Mouse (Mus musculus): ENCODE results near the gene Sh3pxd2a. TPM values are rescaled to one million over a fixed set of nuclear protein-coding genes. Genes with fewer than 3 reads are reported as not detected.
A peak's percentile ranks its signal among the peaks of the same experiment; 100 is the strongest.

The Sh3pxd2a gene
- polyA plus RNA-seq, 1 experiment from 2014 or later, result 2.7 TPM

GRCm38 (mm10) chr19:47245512-47245911 is 218.7 kb downstream of the Sh3pxd2a start:
- 83% methylated on average over 8 of the region's 8 CpGs for WGBS

GRCm38 (mm10) chr19:47242227-47242626 is 222.0 kb downstream of the Sh3pxd2a start:
- H3K4me3 ChIP-seq, result no peak overlapping the region
- 90% methylated on average over 4 of the region's 4 CpGs for WGBS
- no peak for DNase-seq (ENCODE audit: low spot score)
- H3K4me1 ChIP-seq (replicated peaks), result peaks cover 39% of the 10 kb centered on the region
- H3K36me3 ChIP-seq, result no peaks in the 10 kb centered on the region
- H3K27ac ChIP-seq, result no peak overlapping the region
- H3K9me3 ChIP-seq, result no peaks in the 10 kb centered on the region
- H3K27me3 ChIP-seq (ENCODE audit: insufficient read depth, poor library complexity, severe bottlenecking), result peaks cover 8% of the 10 kb centered on the region

More at GRCm38 (mm10) chr19:47245512-47245911, 218.7 kb downstream of the Sh3pxd2a start:
- H3K27ac ChIP-seq, result 0 out of 2 replicates have a peak overlapping the region, but pooled peaks have one; percentile 19
- DNase-seq (ENCODE audit: low spot score), result no peak
- no peak overlapping the region for H3K4me3 ChIP-seq
- H3K27me3 ChIP-seq (ENCODE audit: insufficient read depth, poor library complexity, severe bottlenecking), result peaks cover 2% of the 10 kb centered on the region; the same call in 1 of the 2 replicates
- peaks cover 43% of the 10 kb centered on the region for H3K4me1 ChIP-seq (replicated peaks)
- H3K9me3 ChIP-seq, result no peaks in the 10 kb centered on the region
- H3K36me3 ChIP-seq, result no peaks in the 10 kb centered on the region

- no peak for DNase-seq (ENCODE audit: low spot score)
- H3K4me1 ChIP-seq (replicated peaks), result peaks cover 39% of the 10 kb centered on the region
These were observed 223.2 kb downstream of the Sh3pxd2a start for GRCm38 (mm10) chr19:47240957-47241356.

GRCm38 (mm10) chr19:47240076-47240475 is 224.1 kb downstream of the Sh3pxd2a start:
- H3K27ac ChIP-seq, result peak overlapping the region; percentile 74
- WGBS, result 29% methylated on average over 12 of the region's 12 CpGs
- peak; percentile 66 for DNase-seq (ENCODE audit: low spot score)
- H3K4me3 ChIP-seq, result peak overlapping the region; percentile 47
- no peaks in the 10 kb centered on the region for H3K9me3 ChIP-seq
- no peaks in the 10 kb centered on the region for H3K36me3 ChIP-seq
- peaks cover 35% of the 10 kb centered on the region for H3K4me1 ChIP-seq (replicated peaks)
- peaks cover 10% of the 10 kb centered on the region for H3K27me3 ChIP-seq (ENCODE audit: insufficient read depth, poor library complexity, severe bottlenecking)

More at GRCm38 (mm10) chr19:47240957-47241356, 223.2 kb downstream of the Sh3pxd2a start:
- no peaks in the 10 kb centered on the region for H3K36me3 ChIP-seq
- H3K9me3 ChIP-seq, result no peaks in the 10 kb centered on the region
- H3K4me3 ChIP-seq, result peak overlapping the region; percentile 47
- peaks cover 10% of the 10 kb centered on the region for H3K27me3 ChIP-seq (ENCODE audit: insufficient read depth, poor library complexity, severe bottlenecking)
- 55% methylated on average over 7 of the region's 7 CpGs for WGBS
- no peak overlapping the region for H3K27ac ChIP-seq

- peaks cover 2% of the 10 kb centered on the region; the same call in 1 of the 2 replicates for H3K27me3 ChIP-seq (ENCODE audit: insufficient read depth, poor library complexity, severe bottlenecking)
- H3K4me3 ChIP-seq, result no peak overlapping the region
- no peak overlapping the region for H3K27ac ChIP-seq
- DNase-seq (ENCODE audit: low spot score), result no peak
- 94% methylated on average over 3 of the region's 3 CpGs for WGBS
- H3K9me3 ChIP-seq, result no peaks in the 10 kb centered on the region
- peaks cover 16% of the 10 kb centered on the region for H3K4me1 ChIP-seq (replicated peaks)
- H3K36me3 ChIP-seq, result no peaks in the 10 kb centered on the region
These were observed 231.1 kb downstream of the Sh3pxd2a start for GRCm38 (mm10) chr19:47233087-47233486.

- 84% methylated on average over 5 of the region's 5 CpGs for WGBS
- Histone ChIP-seq H3K36me3 (no peaks in the 10 kb centered on the region), H3K9me3 (no peaks in the 10 kb centered on the region), H3K4me3 (no peak overlapping the region), H3K27me3 (ENCODE audit: insufficient read depth, poor library complexity, severe bottlenecking) (peaks cover 2% of the 10 kb centered on the region; the same call in 1 of the 2 replicates), H3K27ac (no peak overlapping the region), H3K4me1 (replicated peaks) (peaks cover 16% of the 10 kb centered on the region)
- DNase-seq (ENCODE audit: low spot score), result no peak
These were observed 231.9 kb downstream of the Sh3pxd2a start for GRCm38 (mm10) chr19:47232077-47232865.

- Histone ChIP-seq H3K36me3 (no peaks in the 10 kb centered on the region), H3K27ac (0 out of 2 replicates have a peak overlapping the region, but pooled peaks have one; percentile 24), H3K27me3 (ENCODE audit: insufficient read depth, poor library complexity, severe bottlenecking) (peaks cover 2% of the 10 kb centered on the region; the same call in 1 of the 2 replicates), H3K9me3 (no peaks in the 10 kb centered on the region), H3K4me1 (replicated peaks) (peaks cover 16% of the 10 kb centered on the region), H3K4me3 (no peak overlapping the region)
- WGBS, result 88% methylated on average over 6 of the region's 6 CpGs
- no peak for DNase-seq (ENCODE audit: low spot score)
These were observed 232.8 kb downstream of the Sh3pxd2a start for GRCm38 (mm10) chr19:47231389-47231788.

- peaks cover 1% of the 10 kb centered on the region; the same call in 1 of the 2 replicates for H3K27me3 ChIP-seq (ENCODE audit: insufficient read depth, poor library complexity, severe bottlenecking)
- no peak overlapping the region for H3K4me3 ChIP-seq
- no peak for DNase-seq (ENCODE audit: low spot score)
- WGBS, result 87% methylated on average over 8 of the region's 8 CpGs
- H3K27ac ChIP-seq, result no peak overlapping the region
- H3K4me1 ChIP-seq (replicated peaks), result peaks cover 16% of the 10 kb centered on the region
- no peaks in the 10 kb centered on the region for H3K36me3 ChIP-seq
- no peaks in the 10 kb centered on the region for H3K9me3 ChIP-seq
These were observed 233.5 kb downstream of the Sh3pxd2a start for GRCm38 (mm10) chr19:47230682-47231081.

- H3K9me3 ChIP-seq, result no peaks in the 10 kb centered on the region
- 91% methylated on average over 7 of the region's 7 CpGs for WGBS
These were observed 234.1 kb downstream of the Sh3pxd2a start for GRCm38 (mm10) chr19:47230082-47230481.

GRCm38 (mm10) chr19:47229461-47229860 is 234.7 kb downstream of the Sh3pxd2a start:
- Histone ChIP-seq H3K36me3 (no peaks in the 10 kb centered on the region), H3K27ac (no peak overlapping the region), H3K27me3 (ENCODE audit: insufficient read depth, poor library complexity, severe bottlenecking) (peaks cover 4% of the 10 kb centered on the region; the same call in 1 of the 2 replicates), H3K9me3 (no peaks in the 10 kb centered on the region), H3K4me3 (no peak overlapping the region), H3K4me1 (replicated peaks) (peaks cover 16% of the 10 kb centered on the region)
- 79% methylated on average over 5 of the region's 5 CpGs for WGBS
- DNase-seq (ENCODE audit: low spot score), result no peak

More at GRCm38 (mm10) chr19:47230082-47230481, 234.1 kb downstream of the Sh3pxd2a start:
- no peak overlapping the region for H3K27ac ChIP-seq
- H3K27me3 ChIP-seq (ENCODE audit: insufficient read depth, poor library complexity, severe bottlenecking), result peaks cover 4% of the 10 kb centered on the region; the same call in 1 of the 2 replicates
- H3K36me3 ChIP-seq, result no peaks in the 10 kb centered on the region
- no peak for DNase-seq (ENCODE audit: low spot score)
- no peak overlapping the region for H3K4me3 ChIP-seq
- peaks cover 16% of the 10 kb centered on the region for H3K4me1 ChIP-seq (replicated peaks)

GRCm38 (mm10) chr19:47228725-47229252 is 235.4 kb downstream of the Sh3pxd2a start:
- no peaks in the 10 kb centered on the region for H3K36me3 ChIP-seq
- peaks cover 4% of the 10 kb centered on the region; the same call in 1 of the 2 replicates for H3K27me3 ChIP-seq (ENCODE audit: insufficient read depth, poor library complexity, severe bottlenecking)
- H3K4me3 ChIP-seq, result peak overlapping the region; percentile 46
- H3K4me1 ChIP-seq (replicated peaks), result peaks cover 16% of the 10 kb centered on the region
- peak; percentile 63 for DNase-seq (ENCODE audit: low spot score)
- H3K9me3 ChIP-seq, result no peaks in the 10 kb centered on the region
- peak overlapping the region; percentile 75 for H3K27ac ChIP-seq
- 7% methylated on average over 17 of the region's 17 CpGs for WGBS

- no peak for DNase-seq (ENCODE audit: low spot score)
- H3K27ac ChIP-seq, result no peak overlapping the region
- 81% methylated on average over 5 of the region's 5 CpGs for WGBS
- no peak overlapping the region for H3K4me3 ChIP-seq
- no peaks in the 10 kb centered on the region for H3K9me3 ChIP-seq
- H3K27me3 ChIP-seq (ENCODE audit: insufficient read depth, poor library complexity, severe bottlenecking), result peaks cover 4% of the 10 kb centered on the region; the same call in 1 of the 2 replicates
- H3K36me3 ChIP-seq, result no peaks in the 10 kb centered on the region
- H3K4me1 ChIP-seq (replicated peaks), result peaks cover 24% of the 10 kb centered on the region
These were observed 238.4 kb downstream of the Sh3pxd2a start for GRCm38 (mm10) chr19:47225791-47226190.

- no peak overlapping the region for H3K27ac ChIP-seq
- 83% methylated on average over 4 of the region's 4 CpGs for WGBS
These were observed 239.5 kb downstream of the Sh3pxd2a start for GRCm38 (mm10) chr19:47224743-47225142.

More at GRCm38 (mm10) chr19:47224743-47225142, 239.5 kb downstream of the Sh3pxd2a start:
- Histone ChIP-seq H3K9me3 (no peaks in the 10 kb centered on the region), H3K36me3 (no peaks in the 10 kb centered on the region), H3K4me1 (replicated peaks) (peaks cover 24% of the 10 kb centered on the region), H3K4me3 (no peak overlapping the region), H3K27me3 (ENCODE audit: insufficient read depth, poor library complexity, severe bottlenecking) (peaks cover 4% of the 10 kb centered on the region; the same call in 1 of the 2 replicates)
- DNase-seq (ENCODE audit: low spot score), result no peak
